Mouse (Mus musculus): Measurements from ENCODE around the gene Prkg1. TPM values are rescaled to one million over a fixed set of nuclear protein-coding genes. Genes with fewer than 3 reads are reported as not detected.

Gene Prkg1
- polyA plus RNA-seq, 1 experiment from 2014 or later, result 13.7 TPM

DNA sequence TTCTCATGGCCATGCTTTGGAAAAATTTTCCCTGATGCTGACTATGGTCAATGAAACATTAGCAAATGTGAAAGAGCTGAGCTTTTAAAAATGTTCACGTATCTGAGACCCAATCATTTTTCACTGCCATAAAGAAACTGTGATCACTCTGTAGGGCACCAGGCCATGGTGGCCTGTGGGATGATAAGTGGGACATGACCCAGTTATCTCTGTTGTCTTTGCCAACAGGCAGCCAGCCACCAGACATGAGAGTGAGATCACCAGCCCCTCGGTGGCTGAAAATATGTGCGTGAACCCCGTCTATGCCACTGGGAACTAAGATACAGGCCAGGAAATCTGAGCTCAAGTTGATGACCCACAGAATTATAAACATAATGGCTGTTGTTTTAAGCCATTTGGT lies 14.2 kb upstream of the Prkg1 start:
- no peaks in the 10 kb centered on the region for H3K36me3 ChIP-seq (ENCODE audit: control insufficient read depth, insufficient read depth, low read length)
- no peak overlapping the region for H3K27ac ChIP-seq (replicated peaks; ENCODE audit: low read depth, low read length)
- whole genome bisulfite sequencing, result 69% methylated on average over 4 of the region's 4 CpGs
- H3K4me3 ChIP-seq (ENCODE audit: low read depth, low read length), result no peak overlapping the region
- ATAC-seq (ENCODE audit: low read depth), result no peak
- H3K4me2 ChIP-seq (ENCODE audit: low read depth, low read length), result no peak overlapping the region
- no peaks in the 10 kb centered on the region for H3K27me3 ChIP-seq (replicated peaks; ENCODE audit: control insufficient read depth, insufficient read depth, low read length)
- no peaks in the 10 kb centered on the region for H3K4me1 ChIP-seq (ENCODE audit: control insufficient read depth, insufficient read depth, low read length)
- no peaks in the 10 kb centered on the region for H3K9me3 ChIP-seq (ENCODE audit: control insufficient read depth, low read length)
- no peak overlapping the region for H3K9ac ChIP-seq (ENCODE audit: low read depth, low read length)
- DNase-seq (ENCODE audit: low spot score), result no peak

- no peak overlapping the region for H3K4me3 ChIP-seq (ENCODE audit: low read depth, low read length)
- peaks cover 16% of the 10 kb centered on the region; the same call in 1 of the 2 replicates for H3K4me1 ChIP-seq (ENCODE audit: control insufficient read depth, insufficient read depth, low read length)
- no peak for ATAC-seq (ENCODE audit: low read depth)
- 4% methylated on average over 3 of the region's 3 CpGs for WGBS
- no peaks in the 10 kb centered on the region for H3K9me3 ChIP-seq (ENCODE audit: control insufficient read depth, low read length)
- no peak overlapping the region for H3K4me2 ChIP-seq (ENCODE audit: low read depth, low read length)
- H3K27ac ChIP-seq (replicated peaks; ENCODE audit: low read depth, low read length), result no peak overlapping the region
- no peak overlapping the region for H3K9ac ChIP-seq (ENCODE audit: low read depth, low read length)
- DNase-seq (ENCODE audit: low spot score), result peak; percentile 54
- 0 out of 2 replicates have a peak, but pooled peaks cover 3% of the 10 kb centered on the region for H3K27me3 ChIP-seq (replicated peaks; ENCODE audit: control insufficient read depth, insufficient read depth, low read length)
- H3K36me3 ChIP-seq (ENCODE audit: control insufficient read depth, insufficient read depth, low read length), result no peaks in the 10 kb centered on the region
These were observed 2.2 kb upstream of the Prkg1 start for GRCm38 (mm10) chr19:31767004-31767403.

DNA sequence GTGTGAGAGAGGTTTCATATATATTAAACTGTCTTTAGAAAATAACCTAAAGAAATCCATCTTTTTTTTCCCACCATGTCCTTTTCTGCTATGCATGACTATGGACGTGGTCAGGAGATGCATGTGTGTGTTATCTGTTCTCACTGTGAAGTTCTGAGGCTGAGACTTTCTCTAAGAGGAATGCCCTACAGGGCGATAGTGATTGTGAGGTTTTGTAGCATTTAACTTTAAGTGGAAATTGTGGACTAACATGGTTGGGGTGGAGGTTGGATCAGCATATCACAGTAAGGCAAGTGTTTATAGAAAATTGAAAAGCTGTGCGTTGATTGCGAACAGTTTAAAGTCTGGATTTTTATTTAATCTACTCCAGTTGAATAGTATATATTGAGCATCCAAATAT lies 618 bp upstream of the Prkg1 start:
- Histone ChIP-seq H3K27ac (replicated peaks; ENCODE audit: low read depth, low read length) (no peak overlapping the region), H3K4me1 (ENCODE audit: control insufficient read depth, insufficient read depth, low read length) (peaks cover 16% of the 10 kb centered on the region; the same call in 1 of the 2 replicates), H3K36me3 (ENCODE audit: control insufficient read depth, insufficient read depth, low read length) (no peaks in the 10 kb centered on the region), H3K4me2 (ENCODE audit: low read depth, low read length) (peak overlapping the region; percentile 99), H3K9me3 (ENCODE audit: control insufficient read depth, low read length) (no peaks in the 10 kb centered on the region), H3K4me3 (ENCODE audit: low read depth, low read length) (no peak overlapping the region), H3K9ac (ENCODE audit: low read depth, low read length) (no peak overlapping the region), H3K27me3 (replicated peaks; ENCODE audit: control insufficient read depth, insufficient read depth, low read length) (0 out of 2 replicates have a peak, but pooled peaks cover 3% of the 10 kb centered on the region)
- DNase-seq (ENCODE audit: low spot score) (no peak), ATAC-seq (ENCODE audit: low read depth) (no peak)
- 27% methylated on average over 4 of the region's 4 CpGs for WGBS

GRCm38 (mm10) chr19:31763951-31764800 lies 657 bp downstream of the Prkg1 start:
- Histone ChIP-seq H3K4me2 (ENCODE audit: low read depth, low read length) (peak overlapping the region; percentile 99), H3K9ac (ENCODE audit: low read depth, low read length) (peak overlapping the region; percentile 64), H3K4me3 (ENCODE audit: low read depth, low read length) (peak overlapping the region; percentile 68), H3K9me3 (ENCODE audit: control insufficient read depth, low read length) (no peaks in the 10 kb centered on the region), H3K4me1 (ENCODE audit: control insufficient read depth, insufficient read depth, low read length) (peaks cover 16% of the 10 kb centered on the region; the same call in 1 of the 2 replicates), H3K27ac (replicated peaks; ENCODE audit: low read depth, low read length) (peak overlapping the region; percentile 65), H3K27me3 (replicated peaks; ENCODE audit: control insufficient read depth, insufficient read depth, low read length) (0 out of 2 replicates have a peak, but pooled peaks cover 3% of the 10 kb centered on the region), H3K36me3 (ENCODE audit: control insufficient read depth, insufficient read depth, low read length) (no peaks in the 10 kb centered on the region)
- ATAC-seq (ENCODE audit: low read depth) (peak; percentile 27), DNase-seq (ENCODE audit: low spot score) (peak; percentile 53)
- WGBS, result 1% methylated on average over 51 of the region's 56 CpGs

DNA sequence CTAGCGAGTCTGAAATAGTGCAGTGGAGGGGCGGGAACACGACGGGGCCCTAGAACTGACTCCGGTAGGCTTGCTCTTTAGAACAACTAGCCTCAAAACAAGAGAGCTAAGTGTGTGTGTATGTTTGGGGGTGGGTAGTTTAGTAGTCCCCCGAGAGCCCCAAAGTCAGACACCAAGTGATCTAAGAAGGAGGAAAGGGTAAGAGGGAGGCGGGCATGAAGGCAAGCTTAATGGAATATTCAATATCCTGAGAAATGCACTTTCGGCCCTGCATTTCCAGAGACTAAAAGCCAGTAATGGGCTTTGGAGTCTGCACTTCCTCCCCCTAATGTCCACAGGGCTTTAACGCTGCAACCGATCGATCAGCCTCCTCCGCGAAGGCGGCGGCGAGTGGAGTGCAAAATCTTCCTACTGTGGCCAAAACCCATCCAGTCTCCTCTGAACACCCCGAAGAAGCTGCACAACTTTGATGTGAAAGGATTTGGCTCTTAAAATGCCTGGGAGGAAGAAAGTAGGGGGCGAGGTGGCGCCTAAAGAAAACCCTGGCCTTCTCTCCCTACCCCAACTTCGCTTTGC lies 1.5 kb downstream of the Prkg1 start:
- Histone ChIP-seq H3K4me1 (ENCODE audit: control insufficient read depth, insufficient read depth, low read length) (peaks cover 16% of the 10 kb centered on the region; the same call in 1 of the 2 replicates), H3K4me2 (ENCODE audit: low read depth, low read length) (peak overlapping the region; percentile 99), H3K4me3 (ENCODE audit: low read depth, low read length) (peak overlapping the region; percentile 68), H3K9ac (ENCODE audit: low read depth, low read length) (peak overlapping the region; percentile 64), H3K36me3 (ENCODE audit: control insufficient read depth, insufficient read depth, low read length) (no peaks in the 10 kb centered on the region), H3K27ac (replicated peaks; ENCODE audit: low read depth, low read length) (no peak overlapping the region), H3K9me3 (ENCODE audit: control insufficient read depth, low read length) (no peaks in the 10 kb centered on the region), H3K27me3 (replicated peaks; ENCODE audit: control insufficient read depth, insufficient read depth, low read length) (0 out of 2 replicates have a peak, but pooled peaks cover 3% of the 10 kb centered on the region)
- ATAC-seq (ENCODE audit: low read depth), result no peak
- WGBS, result 10% methylated on average over 20 of the region's 20 CpGs
- no peak for DNase-seq (ENCODE audit: low spot score)

DNA sequence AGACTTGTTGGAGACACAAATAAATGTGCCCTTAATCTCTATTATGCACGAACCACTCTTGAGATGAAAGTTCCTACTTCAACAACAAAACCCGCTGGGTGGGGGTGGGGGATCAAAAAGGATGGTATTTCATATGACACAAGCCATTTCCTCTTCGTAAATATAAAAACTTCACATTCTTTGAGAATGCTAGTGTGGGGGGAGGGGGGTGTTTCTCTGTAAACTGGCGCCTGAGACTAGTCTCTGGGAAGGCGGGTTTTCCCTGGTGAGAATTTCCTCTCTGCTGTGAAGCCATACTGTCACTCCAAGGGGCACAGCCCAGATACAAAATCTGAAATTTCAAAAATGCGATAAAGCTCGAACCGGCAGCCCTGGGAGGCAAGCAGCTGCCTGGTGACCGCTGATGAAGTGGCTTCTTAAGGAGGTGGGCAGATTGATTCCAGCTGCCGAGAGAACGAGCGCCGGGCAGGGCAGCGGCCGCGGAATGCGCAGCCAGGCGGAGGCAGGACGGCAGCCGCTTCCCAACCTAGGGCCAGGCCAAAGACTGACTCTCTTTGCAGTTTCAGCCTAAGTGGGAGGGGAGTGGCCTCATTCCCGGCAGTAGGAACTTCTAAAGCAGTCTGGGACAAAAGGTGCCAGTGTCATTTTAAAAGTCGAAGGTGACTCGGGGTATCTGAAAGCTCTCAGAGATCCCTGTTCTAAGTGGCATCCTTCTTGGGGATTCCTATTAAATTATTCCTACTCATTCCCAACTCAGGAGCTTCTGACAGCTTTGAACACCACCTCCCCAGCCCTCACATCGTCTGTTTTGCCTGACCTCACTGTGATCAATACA lies 2.2 kb downstream of the Prkg1 start:
- no peaks in the 10 kb centered on the region for H3K9me3 ChIP-seq (ENCODE audit: control insufficient read depth, low read length)
- ATAC-seq (ENCODE audit: low read depth) (peak; percentile 70), DNase-seq (ENCODE audit: low spot score) (peak; percentile 77)
- WGBS, result 1% methylated on average over 24 of the region's 24 CpGs
- H3K9ac ChIP-seq (ENCODE audit: low read depth, low read length), result peak overlapping the region; percentile 64; the same call in 1 of the 2 replicates
- H3K4me2 ChIP-seq (ENCODE audit: low read depth, low read length), result peak overlapping the region; percentile 99
- peak overlapping the region; percentile 68 for H3K4me3 ChIP-seq (ENCODE audit: low read depth, low read length)
- peak overlapping the region; percentile 23; the same call in 1 of the 2 replicates for H3K27ac ChIP-seq (replicated peaks; ENCODE audit: low read depth, low read length)
- no peaks in the 10 kb centered on the region for H3K36me3 ChIP-seq (ENCODE audit: control insufficient read depth, insufficient read depth, low read length)
- 0 out of 2 replicates have a peak, but pooled peaks cover 3% of the 10 kb centered on the region for H3K27me3 ChIP-seq (replicated peaks; ENCODE audit: control insufficient read depth, insufficient read depth, low read length)
- H3K4me1 ChIP-seq (ENCODE audit: control insufficient read depth, insufficient read depth, low read length), result peaks cover 16% of the 10 kb centered on the region; the same call in 1 of the 2 replicates

GRCm38 (mm10) chr19:31759855-31760254 lies 5.0 kb downstream of the Prkg1 start:
- 60% methylated on average over 3 of the region's 3 CpGs for WGBS
- no peak overlapping the region for H3K4me3 ChIP-seq (ENCODE audit: low read depth, low read length)
- H3K9ac ChIP-seq (ENCODE audit: low read depth, low read length), result no peak overlapping the region
- no peak overlapping the region for H3K27ac ChIP-seq (replicated peaks; ENCODE audit: low read depth, low read length)
- H3K9me3 ChIP-seq (ENCODE audit: control insufficient read depth, low read length), result no peaks in the 10 kb centered on the region
- H3K27me3 ChIP-seq (replicated peaks; ENCODE audit: control insufficient read depth, insufficient read depth, low read length), result no peaks in the 10 kb centered on the region
- H3K4me1 ChIP-seq (ENCODE audit: control insufficient read depth, insufficient read depth, low read length), result peaks cover 19% of the 10 kb centered on the region; the same call in 1 of the 2 replicates
- no peaks in the 10 kb centered on the region for H3K36me3 ChIP-seq (ENCODE audit: control insufficient read depth, insufficient read depth, low read length)
- no peak for ATAC-seq (ENCODE audit: low read depth)
- no peak overlapping the region for H3K4me2 ChIP-seq (ENCODE audit: low read depth, low read length)
- no peak for DNase-seq (ENCODE audit: low spot score)

Data from embryonic facial prominence, embryonic 14.5 days (tissue).